Mouse (Mus musculus): ENCODE measurements around the gene Slc35a3. TPM values are rescaled to one million over a fixed set of nuclear protein-coding genes. Genes with fewer than 3 reads are reported as not detected.

The Slc35a3 gene
- polyA plus RNA-seq, 1 experiment from 2014 or later, result 34.1 TPM

GRCm38 (mm10) chr3:116729483-116730174 lies 17.0 kb upstream of the Slc35a3 start:
- no peaks in the 10 kb centered on the region for H3K36me3 ChIP-seq (ENCODE audit: control insufficient read depth, insufficient read depth, low read length)
- H3K9ac ChIP-seq (ENCODE audit: low read length), result no peak overlapping the region
- ATAC-seq (ENCODE audit: insufficient read depth, low FRiP score), result no peak
- no peak overlapping the region for H3K27ac ChIP-seq (ENCODE audit: low read length)
- no peak overlapping the region for H3K4me3 ChIP-seq (replicated peaks; ENCODE audit: low read length)
- 73% methylated on average over 2 of the region's 2 CpGs for WGBS
- H3K27me3 ChIP-seq (ENCODE audit: control insufficient read depth, insufficient read depth, low read length), result no peaks in the 10 kb centered on the region
- no peaks in the 10 kb centered on the region for H3K9me3 ChIP-seq (replicated peaks; ENCODE audit: control insufficient read depth, low read length)
- H3K4me2 ChIP-seq (ENCODE audit: low read depth, low read length), result no peak overlapping the region
- H3K4me1 ChIP-seq (ENCODE audit: control insufficient read depth, insufficient read depth, low read length), result no peaks in the 10 kb centered on the region

- WGBS, result 50% methylated on average over 9 of the region's 9 CpGs
- peak; percentile 26; the same call in 1 of the 2 replicates for ATAC-seq (ENCODE audit: insufficient read depth, low FRiP score)
- Histone ChIP-seq H3K4me3 (replicated peaks; ENCODE audit: low read length) (no peak overlapping the region), H3K9ac (ENCODE audit: low read length) (no peak overlapping the region), H3K36me3 (ENCODE audit: control insufficient read depth, insufficient read depth, low read length) (no peaks in the 10 kb centered on the region), H3K4me2 (ENCODE audit: low read depth, low read length) (no peak overlapping the region), H3K9me3 (replicated peaks; ENCODE audit: control insufficient read depth, low read length) (no peaks in the 10 kb centered on the region), H3K4me1 (ENCODE audit: control insufficient read depth, insufficient read depth, low read length) (no peaks in the 10 kb centered on the region), H3K27me3 (ENCODE audit: control insufficient read depth, insufficient read depth, low read length) (no peaks in the 10 kb centered on the region), H3K27ac (ENCODE audit: low read length) (no peak overlapping the region)
Observed at GRCm38 (mm10) chr3:116726807-116727206, 14.2 kb upstream of the Slc35a3 start.

GRCm38 (mm10) chr3:116723496-116724481 lies 11.2 kb upstream of the Slc35a3 start:
- no peaks in the 10 kb centered on the region for H3K36me3 ChIP-seq (ENCODE audit: control insufficient read depth, insufficient read depth, low read length)
- H3K27me3 ChIP-seq (ENCODE audit: control insufficient read depth, insufficient read depth, low read length), result no peaks in the 10 kb centered on the region
- no peak overlapping the region for H3K4me3 ChIP-seq (replicated peaks; ENCODE audit: low read length)
- ATAC-seq (ENCODE audit: insufficient read depth, low FRiP score), result peak; percentile 59; the same call in 1 of the 2 replicates
- peak overlapping the region; percentile 33; the same call in 1 of the 2 replicates for H3K27ac ChIP-seq (ENCODE audit: low read length)
- H3K4me2 ChIP-seq (ENCODE audit: low read depth, low read length), result no peak overlapping the region
- 60% methylated on average over 10 of the region's 10 CpGs for WGBS
- H3K4me1 ChIP-seq (ENCODE audit: control insufficient read depth, insufficient read depth, low read length), result no peaks in the 10 kb centered on the region
- no peak overlapping the region for H3K9ac ChIP-seq (ENCODE audit: low read length)
- H3K9me3 ChIP-seq (replicated peaks; ENCODE audit: control insufficient read depth, low read length), result no peaks in the 10 kb centered on the region

- Histone ChIP-seq H3K9me3 (replicated peaks; ENCODE audit: control insufficient read depth, low read length) (no peaks in the 10 kb centered on the region), H3K4me1 (ENCODE audit: control insufficient read depth, insufficient read depth, low read length) (no peaks in the 10 kb centered on the region), H3K36me3 (ENCODE audit: control insufficient read depth, insufficient read depth, low read length) (no peaks in the 10 kb centered on the region), H3K4me2 (ENCODE audit: low read depth, low read length) (no peak overlapping the region), H3K4me3 (replicated peaks; ENCODE audit: low read length) (no peak overlapping the region), H3K27ac (ENCODE audit: low read length) (no peak overlapping the region), H3K27me3 (ENCODE audit: control insufficient read depth, insufficient read depth, low read length) (no peaks in the 10 kb centered on the region), H3K9ac (ENCODE audit: low read length) (no peak overlapping the region)
- ATAC-seq (ENCODE audit: insufficient read depth, low FRiP score), result peak; percentile 26; the same call in 1 of the 2 replicates
- WGBS, result 54% methylated on average over 4 of the region's 4 CpGs
Observed at GRCm38 (mm10) chr3:116722980-116723379, 10.3 kb upstream of the Slc35a3 start.

GRCm38 (mm10) chr3:116718951-116719350 lies 6.3 kb upstream of the Slc35a3 start:
- H3K4me1 ChIP-seq (ENCODE audit: control insufficient read depth, insufficient read depth, low read length), result no peaks in the 10 kb centered on the region
- no peak overlapping the region for H3K4me3 ChIP-seq (replicated peaks; ENCODE audit: low read length)
- no peak overlapping the region for H3K9ac ChIP-seq (ENCODE audit: low read length)
- no peaks in the 10 kb centered on the region for H3K36me3 ChIP-seq (ENCODE audit: control insufficient read depth, insufficient read depth, low read length)
- H3K27me3 ChIP-seq (ENCODE audit: control insufficient read depth, insufficient read depth, low read length), result no peaks in the 10 kb centered on the region
- 58% methylated on average over 3 of the region's 3 CpGs for WGBS
- H3K9me3 ChIP-seq (replicated peaks; ENCODE audit: control insufficient read depth, low read length), result no peaks in the 10 kb centered on the region
- no peak overlapping the region for H3K4me2 ChIP-seq (ENCODE audit: low read depth, low read length)
- H3K27ac ChIP-seq (ENCODE audit: low read length), result no peak overlapping the region
- no peak for ATAC-seq (ENCODE audit: insufficient read depth, low FRiP score)

GRCm38 (mm10) chr3:116713031-116713430 lies 400 bp upstream of the Slc35a3 start:
- peak overlapping the region; percentile 94 for H3K9ac ChIP-seq (ENCODE audit: low read length)
- H3K27ac ChIP-seq (ENCODE audit: low read length), result no peak overlapping the region
- H3K4me3 ChIP-seq (replicated peaks; ENCODE audit: low read length), result peak overlapping the region; percentile 80
- no peaks in the 10 kb centered on the region for H3K36me3 ChIP-seq (ENCODE audit: control insufficient read depth, insufficient read depth, low read length)
- no peaks in the 10 kb centered on the region for H3K27me3 ChIP-seq (ENCODE audit: control insufficient read depth, insufficient read depth, low read length)
- H3K4me2 ChIP-seq (ENCODE audit: low read depth, low read length), result peak overlapping the region; percentile 78
- ATAC-seq (ENCODE audit: insufficient read depth, low FRiP score), result no peak
- peaks cover 6% of the 10 kb centered on the region for H3K4me1 ChIP-seq (ENCODE audit: control insufficient read depth, insufficient read depth, low read length)
- WGBS, result 22% methylated on average over 5 of the region's 5 CpGs
- H3K9me3 ChIP-seq (replicated peaks; ENCODE audit: control insufficient read depth, low read length), result no peaks in the 10 kb centered on the region

- peak overlapping the region; percentile 94 for H3K9ac ChIP-seq (ENCODE audit: low read length)
- H3K4me3 ChIP-seq (replicated peaks; ENCODE audit: low read length), result peak overlapping the region; percentile 80
- peak overlapping the region; percentile 78 for H3K4me2 ChIP-seq (ENCODE audit: low read depth, low read length)
- H3K27ac ChIP-seq (ENCODE audit: low read length), result peak overlapping the region; percentile 92
- no peaks in the 10 kb centered on the region for H3K27me3 ChIP-seq (ENCODE audit: control insufficient read depth, insufficient read depth, low read length)
- peak; percentile 92 for ATAC-seq (ENCODE audit: insufficient read depth, low FRiP score)
- H3K36me3 ChIP-seq (ENCODE audit: control insufficient read depth, insufficient read depth, low read length), result no peaks in the 10 kb centered on the region
- WGBS, result 1% methylated on average over 85 of the region's 85 CpGs
- peaks cover 6% of the 10 kb centered on the region for H3K4me1 ChIP-seq (ENCODE audit: control insufficient read depth, insufficient read depth, low read length)
- H3K9me3 ChIP-seq (replicated peaks; ENCODE audit: control insufficient read depth, low read length), result no peaks in the 10 kb centered on the region
Observed at GRCm38 (mm10) chr3:116711624-116712435, 801 bp downstream of the Slc35a3 start.

GRCm38 (mm10) chr3:116710941-116711340 lies 1.7 kb downstream of the Slc35a3 start:
- no peak for ATAC-seq (ENCODE audit: insufficient read depth, low FRiP score)
- no peak overlapping the region for H3K27ac ChIP-seq (ENCODE audit: low read length)
- WGBS, result 39% methylated on average over 9 of the region's 9 CpGs

More at GRCm38 (mm10) chr3:116710941-116711340, 1.7 kb downstream of the Slc35a3 start:
- H3K9me3 ChIP-seq (replicated peaks; ENCODE audit: control insufficient read depth, low read length), result no peaks in the 10 kb centered on the region
- H3K4me2 ChIP-seq (ENCODE audit: low read depth, low read length), result peak overlapping the region; percentile 78
- no peaks in the 10 kb centered on the region for H3K27me3 ChIP-seq (ENCODE audit: control insufficient read depth, insufficient read depth, low read length)
- peaks cover 6% of the 10 kb centered on the region for H3K4me1 ChIP-seq (ENCODE audit: control insufficient read depth, insufficient read depth, low read length)
- H3K4me3 ChIP-seq (replicated peaks; ENCODE audit: low read length), result peak overlapping the region; percentile 80
- H3K9ac ChIP-seq (ENCODE audit: low read length), result peak overlapping the region; percentile 27
- no peaks in the 10 kb centered on the region for H3K36me3 ChIP-seq (ENCODE audit: control insufficient read depth, insufficient read depth, low read length)
